Mouse (Mus musculus) olfactory bulb, adult 2 months (tissue): ENCODE data around the gene Vwa7.

Experiments
- CTCF ChIP-seq: fragments of 200-500 bp; IDR thresholded peaks from 2 replicates; pipeline ENCODE4 v1.5.1; 2012; ENCODE audit warnings: low read depth, mild to moderate bottlenecking, low read length, moderate library complexity; ENCODE audit not compliant: insufficient read depth
- POLR2A ChIP-seq: fragments of 200-500 bp; IDR thresholded peaks from 2 replicates; pipeline ENCODE4 v1.6.1; 2012; ENCODE audit warnings: mild to moderate bottlenecking, low read depth, low read length, moderate library complexity; ENCODE audit not compliant: insufficient read depth

- TF ChIP-seq CTCF (no peak), POLR2A (no peak)
Observed at GRCm38 (mm10) chr17:35060737-35061297, 44.4 kb downstream of the Vwa7 start.
